Mouse (Mus musculus) c-Kit-positive CD71-positive TER-119-positive erythroid progenitor cells, embryonic 14.5 days (primary cell): ENCODE measurements around the gene Slc7a1.

ENCODE experiments used
- DNase-seq: peaks from one replicate; pipeline ENCODE4 v3.0.0-alpha.2; 2013; ENCODE audit warnings: low spot score

Slc7a1 gene

DNA sequence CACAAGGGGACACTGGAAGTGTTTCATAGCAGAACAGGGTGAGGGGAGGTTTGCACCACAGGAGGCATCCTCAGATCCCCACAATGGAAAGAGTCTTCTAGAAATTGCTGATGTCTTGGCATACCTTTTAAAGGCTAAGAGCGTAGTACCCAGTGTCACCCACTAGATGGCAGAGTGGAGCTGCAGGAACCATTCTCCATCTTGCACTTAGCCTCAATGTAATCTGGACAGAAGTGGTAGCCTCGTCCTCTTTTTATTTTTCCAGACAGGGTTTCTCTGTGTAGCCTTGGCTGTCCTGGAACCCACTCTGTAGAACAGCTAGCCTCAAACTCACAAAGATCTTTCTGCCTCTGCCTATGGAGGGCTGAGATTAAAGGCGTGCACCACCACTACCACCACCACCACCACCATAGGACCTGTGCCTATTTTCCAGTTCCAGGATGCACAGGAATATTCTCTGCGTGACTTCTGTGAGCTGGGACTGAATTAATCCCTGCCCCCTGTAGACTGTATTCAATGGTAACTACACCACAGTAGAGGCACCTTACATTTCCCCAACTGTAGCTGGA lies 74.3 kb downstream of the Slc7a1 start:
- DNase-seq = peak; percentile 58

DNA sequence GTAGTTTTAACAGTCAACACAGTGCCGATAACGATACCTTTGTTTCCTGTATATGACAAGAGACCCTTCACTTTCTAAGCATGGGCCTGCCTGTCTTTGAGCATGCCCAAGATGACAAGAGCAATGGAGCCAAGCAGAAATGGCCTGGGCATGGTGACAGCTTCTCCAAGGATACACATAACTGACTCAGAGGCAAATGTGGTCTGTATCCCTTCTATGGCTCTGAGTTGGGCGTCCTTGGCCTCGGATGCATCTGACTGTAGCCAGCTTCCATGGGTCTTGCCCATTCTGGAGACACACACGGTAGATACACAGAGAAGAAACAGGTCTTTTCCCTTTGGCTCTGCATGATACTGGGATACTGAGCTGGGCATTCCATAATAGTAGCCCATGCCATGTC lies 84.8 kb downstream of the Slc7a1 start:
- no peak for DNase-seq

DNA sequence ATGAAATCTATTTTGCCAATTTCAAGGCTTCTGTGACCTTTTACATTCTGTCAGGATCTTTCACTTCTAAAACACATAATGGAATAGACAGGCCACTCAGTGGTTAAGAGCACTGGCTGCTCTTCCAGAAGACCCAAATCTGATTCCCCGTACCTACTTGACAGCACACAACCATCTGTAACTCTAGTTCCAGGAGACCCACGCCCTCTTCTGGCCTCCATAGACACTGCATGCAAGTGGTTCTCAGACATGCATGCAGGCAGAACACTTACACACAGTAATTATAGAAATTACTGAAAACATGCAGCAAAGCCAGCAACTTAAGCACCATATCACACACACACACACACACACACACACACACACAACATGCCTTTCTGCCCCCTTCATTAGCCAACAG lies 87.3 kb downstream of the Slc7a1 start:
- no peak for DNase-seq

DNA sequence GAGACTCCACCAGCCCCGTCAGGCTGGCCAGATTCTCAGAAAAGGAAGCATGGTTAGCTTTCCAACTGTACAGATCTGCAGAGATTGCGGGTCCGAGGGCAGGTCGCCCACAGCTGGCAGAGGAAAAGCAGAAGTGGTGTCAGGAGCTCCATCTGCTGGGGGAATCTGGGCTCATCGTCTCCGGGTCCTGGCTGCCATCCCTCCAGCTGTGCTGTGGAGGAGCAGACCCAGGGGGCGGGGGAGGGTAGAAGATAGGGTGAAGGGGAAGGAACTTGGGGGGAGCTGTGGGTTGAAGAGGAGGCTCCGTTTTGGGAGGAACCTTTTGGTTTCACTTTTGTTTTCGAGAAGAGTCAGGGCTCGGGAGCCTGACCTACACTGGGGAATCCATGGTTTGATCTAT lies 88.9 kb downstream of the Slc7a1 start:
- no peak for DNase-seq

DNA sequence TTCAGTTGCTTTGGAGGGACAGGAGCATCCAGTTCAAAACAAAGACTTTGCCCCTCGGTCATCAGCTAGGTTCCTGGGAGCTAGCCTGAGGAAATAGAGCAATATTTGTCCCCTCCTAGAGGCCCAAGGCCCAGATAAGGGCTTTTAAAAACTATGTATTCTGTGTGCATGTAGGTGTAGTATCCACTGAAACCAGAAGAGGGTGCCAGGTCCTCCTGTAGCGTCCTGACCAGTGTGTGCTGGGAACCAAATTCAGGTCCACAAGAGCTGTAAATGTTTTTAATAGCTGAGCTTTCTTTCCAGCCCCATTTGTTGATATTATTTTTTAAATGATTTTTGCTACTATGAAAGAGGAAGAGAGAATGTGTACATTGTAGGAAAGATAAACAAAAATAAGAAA lies 95.6 kb downstream of the Slc7a1 start:
- DNase-seq = no peak

DNA sequence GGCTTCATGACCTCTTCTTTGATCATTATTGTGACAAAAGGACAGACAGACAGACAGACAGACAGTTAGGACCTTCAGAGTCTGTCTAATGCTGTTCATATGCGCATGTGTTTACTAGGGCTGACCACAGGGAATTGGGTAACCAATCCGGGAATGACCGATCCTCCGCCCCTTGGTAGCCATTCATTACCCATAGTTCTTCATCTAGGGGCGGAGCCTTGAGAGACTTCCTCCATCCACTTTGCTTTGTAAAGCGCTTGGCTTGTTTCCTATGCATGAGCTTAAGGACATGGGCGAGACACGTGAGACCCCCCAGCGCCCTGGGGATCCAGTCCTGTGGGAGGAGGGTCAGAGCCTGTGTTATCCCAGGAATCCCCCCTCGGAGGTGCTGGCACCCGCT lies 96.7 kb downstream of the Slc7a1 start:
- no peak for DNase-seq

DNA sequence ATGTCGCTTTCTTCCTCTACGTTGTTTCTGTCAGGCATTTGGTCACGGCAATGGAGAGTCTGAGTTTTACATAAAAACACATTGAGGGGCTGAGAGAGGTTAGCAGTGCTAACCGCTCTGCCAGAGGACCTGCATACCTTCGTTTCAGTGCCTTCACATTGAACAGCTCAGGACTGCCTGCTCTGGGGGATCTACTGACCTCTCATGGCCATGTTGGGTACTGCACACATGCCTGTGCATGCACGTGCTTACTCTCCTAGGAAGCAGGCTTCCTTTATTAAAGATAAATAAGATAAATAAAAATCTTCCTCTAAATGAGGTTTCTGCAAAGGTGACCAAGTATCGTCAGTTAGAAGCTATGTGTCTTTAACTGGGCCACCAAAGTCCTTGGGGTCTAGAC lies 106.4 kb downstream of the Slc7a1 start:
- peak; percentile 3 for DNase-seq

DNA sequence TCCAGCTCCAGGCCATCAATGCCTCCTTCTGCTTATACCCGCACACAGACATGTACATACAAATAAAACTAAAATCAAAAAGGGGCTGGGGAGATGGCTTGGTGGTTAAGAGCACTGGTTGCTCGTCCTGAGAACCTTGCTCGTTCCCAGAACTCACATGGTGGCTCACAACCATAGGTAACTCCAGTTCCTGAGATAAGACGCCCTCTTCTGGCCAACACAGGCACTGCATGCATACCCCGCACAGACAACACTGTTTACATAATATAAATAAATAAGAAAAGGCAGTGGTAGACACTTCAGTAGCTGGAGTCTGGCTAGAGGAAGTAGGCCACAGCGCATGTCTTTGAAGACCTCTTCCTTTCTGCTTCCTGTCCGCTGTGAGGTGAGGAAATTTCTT lies 106.8 kb downstream of the Slc7a1 start:
- DNase-seq = no peak

DNA sequence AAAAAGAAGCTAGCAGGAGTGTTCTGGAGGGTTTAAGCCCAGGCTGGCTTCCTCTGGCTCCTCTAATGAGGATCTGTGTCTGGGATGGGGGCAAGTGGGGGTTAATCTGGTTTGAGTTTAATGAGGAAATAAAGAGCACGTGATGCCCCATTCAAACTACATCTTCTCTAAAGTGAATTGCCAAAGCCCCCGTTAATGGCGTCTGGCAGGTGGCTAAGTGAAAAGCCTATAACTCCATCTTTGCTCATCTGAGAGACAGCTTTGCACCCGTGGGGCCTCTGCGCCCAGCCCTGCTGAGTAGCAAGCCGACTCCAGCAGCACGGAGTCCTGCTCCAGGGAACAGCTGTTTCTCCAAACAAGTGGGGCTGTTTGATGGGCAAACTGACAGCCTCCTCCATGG lies 109.8 kb downstream of the Slc7a1 start:
- DNase-seq = no peak

DNA sequence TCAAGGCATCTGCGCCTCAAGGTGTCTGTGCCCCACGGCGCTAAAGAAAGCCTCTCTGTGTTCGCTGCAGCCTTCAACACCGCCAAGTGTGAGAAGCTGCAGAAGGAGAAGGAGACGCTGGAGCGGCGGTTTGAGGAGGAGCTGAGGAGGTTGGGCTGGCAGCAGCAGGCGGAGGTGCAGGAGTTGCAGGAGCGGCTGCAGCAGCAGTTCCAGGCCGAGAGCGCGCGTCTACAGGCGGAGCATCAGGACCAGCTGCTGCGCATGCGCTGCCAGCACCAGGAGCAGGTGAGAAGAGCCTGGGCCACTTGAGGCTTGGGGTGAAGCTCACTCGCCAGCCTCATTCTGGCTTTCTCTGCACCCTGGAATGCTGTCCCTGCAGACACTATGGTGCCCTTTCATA lies 110.9 kb downstream of the Slc7a1 start:
- DNase-seq = no peak

DNA sequence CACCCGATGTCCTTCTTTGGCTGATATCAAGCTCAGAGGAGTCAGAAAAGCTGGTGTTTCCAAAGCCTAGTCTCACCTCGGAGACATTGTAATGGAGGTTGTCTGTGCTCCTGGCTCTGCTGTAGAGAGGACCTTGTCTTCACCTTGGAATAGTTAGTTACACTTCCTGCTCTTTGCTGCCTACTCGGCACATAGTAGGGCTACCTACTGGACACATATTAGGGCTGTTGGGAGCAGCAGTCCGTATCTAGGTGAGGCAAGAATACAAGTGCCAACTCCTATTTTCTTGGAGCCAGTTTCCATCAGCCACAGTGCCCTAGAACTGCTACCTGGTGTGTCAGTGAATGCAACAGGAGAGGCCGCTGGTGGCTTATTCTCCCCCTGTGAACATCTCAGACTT lies 112.2 kb downstream of the Slc7a1 start:
- DNase-seq = no peak

DNA sequence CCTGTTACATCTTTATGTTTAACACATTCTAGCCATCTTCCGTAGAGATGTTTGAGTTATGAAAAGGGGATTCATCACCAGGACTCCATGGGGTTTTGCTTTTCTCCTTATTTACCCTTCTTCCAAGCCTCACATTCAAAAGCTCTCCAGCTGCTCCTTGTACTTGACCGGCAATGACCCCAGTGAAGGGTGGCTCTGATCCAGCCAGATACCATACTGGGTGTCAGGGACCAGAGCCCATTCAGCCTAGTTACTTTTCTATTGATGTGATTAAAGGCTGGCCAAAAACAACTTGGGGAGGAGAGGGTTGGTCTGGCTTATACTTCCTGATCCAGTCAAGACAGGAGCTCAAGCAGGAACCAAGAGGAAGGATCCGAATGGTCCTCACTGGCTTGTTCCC lies 116.1 kb downstream of the Slc7a1 start:
- no peak for DNase-seq

DNA sequence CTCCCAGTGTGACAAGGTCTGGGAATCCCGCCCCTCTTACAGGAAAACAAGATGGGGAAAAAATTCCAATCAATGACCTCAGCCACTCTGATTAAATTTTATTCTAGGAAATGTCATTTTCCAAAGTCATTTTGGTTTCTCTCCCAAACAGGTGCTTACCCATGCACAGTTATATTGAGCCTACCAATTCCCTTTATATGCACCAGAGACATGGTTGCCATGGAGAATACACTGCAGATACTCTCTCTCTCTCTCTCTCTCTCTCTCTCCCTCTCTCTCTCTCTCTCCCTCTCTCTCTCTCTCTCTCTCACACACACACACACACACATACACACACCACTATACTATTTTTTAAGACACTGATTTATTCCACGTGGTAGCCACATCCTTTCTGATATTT lies 116.5 kb downstream of the Slc7a1 start:
- DNase-seq = no peak

DNA sequence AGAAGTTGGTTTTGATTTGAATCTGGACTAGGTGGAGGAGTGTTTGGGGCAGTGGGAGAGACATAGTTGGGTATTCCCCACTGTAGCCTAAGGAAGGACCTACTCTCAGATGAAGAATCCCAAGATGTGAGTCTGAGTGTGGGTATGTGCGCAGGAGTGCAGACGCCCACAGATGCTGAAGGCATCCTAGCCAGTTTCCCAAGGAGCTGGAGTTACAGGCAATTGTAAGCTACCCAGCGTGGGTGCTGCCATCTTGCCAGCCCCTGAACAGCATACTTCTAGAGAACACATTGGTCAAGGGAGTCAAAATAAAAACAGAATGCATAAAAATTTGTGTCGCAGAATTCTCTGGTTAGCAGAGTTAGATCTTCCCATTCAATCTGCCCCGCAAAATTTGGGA lies 117.1 kb downstream of the Slc7a1 start:
- DNase-seq = no peak

DNA sequence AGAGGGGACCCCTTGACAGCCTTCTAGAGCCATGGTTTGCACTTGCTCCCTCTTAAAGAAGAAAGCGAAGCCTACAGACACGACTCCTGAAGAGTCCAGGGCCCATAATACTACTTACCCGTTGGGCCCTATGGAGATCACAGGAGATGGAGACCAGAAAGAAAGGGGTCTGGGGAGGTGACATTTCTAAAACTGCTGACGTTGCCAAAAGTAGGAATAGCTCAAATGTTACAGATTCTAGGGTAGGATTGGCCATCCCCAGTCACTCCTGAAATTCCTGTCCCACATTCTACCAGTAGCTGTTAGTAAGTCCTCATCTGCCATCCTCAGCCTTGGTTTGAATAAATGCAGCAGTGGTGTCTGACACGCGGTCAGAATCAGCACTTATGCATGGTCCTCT lies 117.6 kb downstream of the Slc7a1 start:
- DNase-seq = no peak

DNA sequence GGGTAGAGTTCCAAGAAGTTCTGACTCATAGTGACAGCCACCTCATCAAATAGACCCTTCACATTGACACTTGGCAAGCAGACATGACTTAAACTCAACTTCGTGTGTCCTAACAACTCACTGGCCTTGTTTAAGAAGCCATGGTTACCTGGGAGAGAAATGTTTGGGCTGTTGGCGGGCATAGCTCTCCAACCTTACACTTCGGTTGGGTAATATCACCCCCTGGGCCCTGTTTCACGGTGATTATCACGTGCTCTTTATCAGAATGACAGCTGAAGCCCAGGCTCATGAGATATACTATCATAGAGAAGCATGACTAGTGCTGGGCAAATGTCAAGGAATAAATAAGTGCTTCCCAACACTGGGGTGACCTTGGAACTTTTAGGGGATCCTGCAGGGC lies 119.4 kb downstream of the Slc7a1 start:
- DNase-seq = no peak

DNA sequence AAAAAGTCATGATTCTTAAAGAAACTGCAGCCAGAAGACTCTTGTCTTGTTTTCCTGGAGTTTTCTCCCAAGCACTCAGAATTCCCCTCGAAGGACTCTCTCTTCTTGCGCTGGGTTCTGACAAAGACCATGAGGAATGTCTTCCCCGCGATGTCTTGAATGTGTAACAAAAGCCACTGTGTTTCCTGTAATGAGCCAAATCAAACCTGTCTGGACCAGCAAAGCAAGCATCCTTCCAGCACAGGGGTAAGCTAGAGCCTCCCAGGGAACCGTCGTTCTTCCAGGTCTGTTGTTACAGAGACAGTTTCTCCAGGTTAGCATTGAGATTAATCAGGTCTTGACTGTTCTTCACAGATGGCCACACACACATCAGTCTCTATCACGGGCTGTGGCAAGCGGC lies 121.5 kb downstream of the Slc7a1 start:
- DNase-seq = no peak
